In the genomic region with DNA sequence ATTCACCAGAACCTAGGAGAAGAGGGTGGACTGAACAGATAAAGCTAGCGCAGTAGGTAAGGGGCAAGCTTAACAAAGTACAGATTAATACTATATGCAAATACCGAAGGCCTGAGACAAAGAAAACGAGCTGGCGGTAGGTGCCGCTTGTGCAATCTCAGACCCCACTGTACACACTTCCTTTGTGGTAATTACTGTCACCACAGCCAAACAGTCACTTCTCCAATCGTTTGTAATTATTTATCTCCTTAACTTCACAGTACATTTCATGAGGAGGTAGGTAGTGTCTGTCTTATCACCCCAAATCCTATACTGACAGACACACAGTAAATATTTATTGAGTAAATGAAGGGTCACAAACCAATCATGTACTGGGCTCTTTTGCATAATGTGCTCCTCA, we compare ENCODE assay signal across 29 mouse cellular contexts. TPM values are rescaled to one million over a fixed set of nuclear protein-coding genes. Genes with fewer than 3 reads are reported as not detected.
A peak's percentile ranks its signal among the peaks of the same experiment; 100 is the strongest.
DNase-seq lines count a peak whose midpoint lies in the region; ATAC-seq and TF ChIP-seq lines count a peak whose summit lies in the region.
"Had no signal": no experiment of that assay in that cellular context is flagged by ENCODE, and none has a peak within 500 bp of the region (broad histone marks: within the 10 kb centered on the region; RNA-seq: fewer than 3 reads in every experiment).

No protein-coding gene starts in this region.

- H3K4me1 ChIP-seq in G1E (ENCODE audit: insufficient read depth, low read depth, low read length) = peaks cover 25% of the 10 kb centered on the region
- H3K4me1 ChIP-seq: embryonic facial prominence, embryonic 10.5 days; heart, embryonic 15.5 days; lung, embryonic 15.5 days; neural tube, embryonic 13.5 days had no signal

- TF ChIP-seq CTCF in G1E (IDR thresholded peaks at IDR 0.05; ENCODE audit: low read depth, low read length) = no peak

- no peaks in the 10 kb centered on the region for H3K36me3 ChIP-seq in G1E (replicated peaks)
- H3K36me3 ChIP-seq: embryonic facial prominence, embryonic 10.5 days; heart, embryonic 15.5 days; liver, embryonic 13.5 days; lung, embryonic 15.5 days; neural tube, embryonic 13.5 days had no signal

- peak; percentile 22 for DNase-seq in lung, postnatal 36 days
- no peak for DNase-seq in lung, postnatal 25 days (ENCODE audit: low spot score)
- DNase-seq in G1E (ENCODE audit: low spot score) = peak; percentile 22
- DNase-seq in left cerebral cortex, postnatal 25 days (ENCODE audit: low spot score in 2 of 2) = no peak
- no peak for DNase-seq in embryo, embryonic 9.5 days (ENCODE audit: extremely low spot score)
- DNase-seq in embryo, embryonic 10.5 days (ENCODE audit: low spot score) = no peak
- DNase-seq: cerebellum, adult 2 months; cerebellum, postnatal 36 days; forebrain, postnatal 0 days; gastrocnemius, postnatal 36 days; heart, postnatal 36 days; kidney, adult 18-20 months; liver, embryonic 13.5 days; midbrain, embryonic 14.5 days had no signal

- peaks cover 15% of the 10 kb centered on the region for H3K9me3 ChIP-seq in G1E (replicated peaks)
- H3K9me3 ChIP-seq: embryonic facial prominence, embryonic 10.5 days; heart, embryonic 15.5 days; lung, embryonic 15.5 days had no signal

- peak; percentile 85 for ATAC-seq in G1E (ENCODE audit: extremely low read depth, insufficient number of reproducible peaks, low FRiP score, poor library complexity, severe bottlenecking)
- peak; percentile 93 to 94 for ATAC-seq in hematopoietic stem cell, adult 5-6 weeks (replicated peaks in 1 of 2; ENCODE audit: insufficient read depth in 1 of 2, low FRiP score in 2 of 2, low TSS enrichment in 1 of 2, low read depth in 1 of 2, poor library complexity in 2 of 2, severe bottlenecking in 2 of 2)
- ATAC-seq in monocyte, adult 5-6 weeks (replicated peaks; ENCODE audit: insufficient number of reproducible peaks, low FRiP score, low TSS enrichment, poor library complexity, severe bottlenecking) = peak; percentile 68; the same call in 1 of the 2 replicates
- ATAC-seq: forebrain, postnatal 0 days; inflammation-experienced regulatory T-cells, adult 6 months had no signal

- no peaks in the 10 kb centered on the region for H3K27me3 ChIP-seq in G1E (ENCODE audit: insufficient read depth, low read length)
- H3K27me3 ChIP-seq: heart, embryonic 15.5 days; liver, embryonic 13.5 days; lung, embryonic 15.5 days; neural tube, embryonic 13.5 days had no signal

- H3K4me3 ChIP-seq in G1E (ENCODE audit: low read depth, low read length) = no peak overlapping the region
- H3K4me3 ChIP-seq: embryonic facial prominence, embryonic 10.5 days; heart, embryonic 15.5 days; liver, embryonic 13.5 days; lung, embryonic 15.5 days; megakaryocyte, embryonic 14.5 days; myocyte; neural tube, embryonic 13.5 days had no signal

- intact Hi-C loops in left cerebral cortex, postnatal 25 days (cut with DNase I) = no loop called here

RNA-seq across cellular contexts. Expression of gene Mier3, which starts 40.5 kb away (rescaled TPM):
- total RNA-seq in G1E (2014; fragmentation: Nextera tagmentation) = 65.3 and 89.2 TPM in 2 replicates
- total RNA-seq in G1E (2017) = 59.3 and 68.6 TPM in 2 replicates
- 0.96 and 1.6 TPM in 2 replicates for polyA plus RNA-seq in G1E (2012)
- 65.0 and 80.4 TPM in 2 replicates for total RNA-seq in hematopoietic stem cell, adult 5-6 weeks (2017)
- 27.2 to 49.4 TPM (median 41.8 TPM) in 3 replicates for total RNA-seq in monocyte, adult 5-6 weeks (2017)
- 10 to 100 TPM; 26.3 to 32.6 TPM for total RNA-seq in left cerebral cortex, postnatal 25 days (2021)

RNA-seq across cellular contexts. Expression of gene Gm10198, which starts 47.7 kb away (rescaled TPM):
- not detected in 2 replicates for total RNA-seq in G1E (2014; fragmentation: Nextera tagmentation)
- not detected in 2 replicates for total RNA-seq in G1E (2017)
- polyA plus RNA-seq in G1E (2012) = not detected in 2 replicates
- not detected in 2 replicates for total RNA-seq in hematopoietic stem cell, adult 5-6 weeks (2017)
- not detected in 3 replicates for total RNA-seq in monocyte, adult 5-6 weeks (2017)
- not detected for total RNA-seq in left cerebral cortex, postnatal 25 days (2021)
- total RNA-seq: adrenal gland, adult 18-20 months; forebrain, postnatal 0 days; gastrocnemius, postnatal 36 days; heart, postnatal 36 days; layer of hippocampus, postnatal 10 days had no signal
- polyA plus RNA-seq: cerebellum, adult 2 months; embryonic facial prominence, embryonic 10.5 days; forebrain, postnatal 0 days; heart, embryonic 15.5 days; hindbrain, embryonic 14.5 days; inflammation-experienced regulatory T-cells, adult 6 months; kidney, embryonic 16.5 days; limb, embryonic 11.5 days; liver, embryonic 13.5 days; lung, embryonic 15.5 days; midbrain, embryonic 14.5 days; myocyte; neural tube, embryonic 13.5 days; urinary bladder, adult 2 months had no signal

Comparison
In these comparisons a context has a peak if more than half of its experiments do, and no peak if none do; other contexts are left out.
1. DNase-seq: peak in lung, postnatal 36 days (single experiment) and G1E (single experiment); none in lung, postnatal 25 days (single experiment), left cerebral cortex, postnatal 25 days (0 of 2), embryo, embryonic 9.5 days (single experiment) and embryo, embryonic 10.5 days (single experiment).
2. Peak in every context shown above with its lines, with median percentiles within 50 percentile points of each other: ATAC-seq.